Mouse (Mus musculus): Measurements from ENCODE around the gene Cog1. TPM values are rescaled to one million over a fixed set of nuclear protein-coding genes. Genes with fewer than 3 reads are reported as not detected.
A peak's percentile ranks its signal among the peaks of the same experiment; 100 is the strongest.

The Cog1 gene
- 37.7 and 55.5 TPM in 2 replicates for polyA plus RNA-seq (2012; rRNA removed)

DNA sequence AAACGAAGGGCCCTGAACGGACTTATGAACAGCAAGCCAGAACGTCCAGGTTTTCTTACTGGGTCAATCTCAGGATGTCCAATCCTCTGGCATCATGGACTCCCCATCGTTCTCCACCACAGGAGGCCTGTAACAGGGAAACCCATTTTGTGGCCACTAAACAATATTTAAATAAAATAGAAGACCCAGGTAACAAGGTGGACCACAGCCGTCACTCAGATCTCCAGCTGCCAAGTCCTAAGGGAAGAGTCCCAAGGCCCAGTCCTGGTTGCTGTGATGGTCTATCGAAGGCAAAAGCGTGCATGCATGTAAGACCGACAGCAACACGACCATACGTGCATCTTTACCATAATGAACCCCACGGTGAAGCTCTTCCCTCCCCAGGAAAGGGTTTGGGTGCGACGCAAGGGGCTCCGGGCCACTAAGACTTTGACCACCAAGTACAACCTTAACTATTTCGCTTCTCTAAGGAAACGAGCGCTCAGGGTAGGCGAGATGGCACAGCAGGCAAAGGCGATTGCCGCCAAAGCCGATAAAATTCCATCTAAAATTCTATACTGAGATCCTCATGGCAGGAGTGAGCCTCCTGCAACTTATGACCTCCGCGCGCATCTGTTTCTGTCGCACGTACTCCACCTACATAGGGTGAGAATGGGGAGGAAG is at the start of gene Cog1:
Gene Cog1 (plus strand): TSS at position 480 of the 663 bp plus-strand sequence.
- WGBS = 44% methylated on average over 26 of the region's 26 CpGs
- DNase-seq (ENCODE audit: low read depth, low spot score) = no peak

DNA sequence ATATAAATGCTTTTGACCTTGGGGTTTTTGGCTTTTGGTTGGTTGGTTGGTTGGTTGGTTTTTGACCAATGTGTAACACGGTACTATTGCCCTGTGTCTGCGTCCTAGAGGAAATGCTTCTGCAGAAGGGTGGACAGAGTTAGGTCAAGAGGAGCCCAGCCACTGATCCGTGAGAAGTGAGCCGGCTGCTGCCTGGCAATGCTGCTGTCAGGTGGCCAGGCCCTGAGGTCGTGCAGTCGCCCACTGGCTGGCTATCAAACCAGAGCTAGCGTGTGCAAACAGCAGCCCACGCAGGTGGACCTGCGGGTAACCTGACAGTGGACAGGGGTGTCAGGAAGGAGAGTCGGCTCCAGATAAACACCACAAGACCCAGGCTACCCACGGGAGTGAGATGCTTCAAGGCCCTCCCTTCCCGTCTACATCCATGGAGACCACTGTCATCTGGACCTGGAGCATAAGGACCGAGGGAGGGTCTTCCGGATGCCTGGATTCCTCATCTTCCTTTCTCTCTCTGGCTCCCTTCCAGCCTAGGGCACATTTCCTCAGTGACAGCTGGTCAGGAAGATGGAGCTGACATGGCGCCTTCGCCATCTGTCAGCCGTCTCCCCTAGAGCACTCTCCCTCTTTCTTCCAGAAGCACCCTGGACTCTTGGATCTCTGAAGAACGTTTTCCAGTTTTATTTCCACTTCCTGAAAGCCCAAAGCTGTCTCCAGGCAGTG is 48.3 kb upstream of the Cog1 start:
- DNase-seq (ENCODE audit: low read depth, low spot score) = no peak
- WGBS = 89% methylated on average over 18 of the region's 18 CpGs

DNA sequence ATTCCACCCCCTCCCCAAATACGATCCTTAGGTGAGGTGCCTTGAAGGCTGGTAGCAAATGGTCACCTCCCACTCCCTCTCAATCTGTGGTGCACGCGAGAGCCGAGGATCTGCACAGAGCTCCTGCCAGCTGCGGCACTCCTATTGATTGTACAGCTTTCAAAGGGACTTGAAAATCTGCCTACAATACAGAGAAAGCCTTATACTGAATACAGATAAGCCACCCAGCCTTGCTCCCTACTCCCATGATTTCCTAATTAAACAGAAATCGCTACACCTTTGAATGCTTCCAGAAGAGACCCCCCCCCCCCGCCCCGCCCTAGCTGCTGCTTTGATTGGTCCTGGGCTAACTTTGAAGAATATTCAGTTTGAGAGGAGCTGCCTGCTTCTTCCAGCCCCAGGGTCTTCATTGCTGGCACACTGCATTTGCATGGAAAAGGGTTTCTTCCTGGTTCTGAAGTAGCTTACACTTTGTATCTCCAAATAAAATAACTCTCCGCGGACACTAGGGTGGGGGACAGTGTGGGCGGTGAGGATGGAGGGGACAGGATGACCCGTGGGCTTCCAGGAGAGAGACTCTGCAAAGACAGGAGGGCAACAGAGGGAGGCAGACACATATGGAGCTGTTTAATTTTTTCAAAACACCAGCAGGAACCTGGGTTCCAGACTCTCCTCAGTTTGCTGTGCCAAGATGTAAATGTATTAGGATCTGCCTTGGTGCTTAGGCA is 47.2 kb upstream of the Cog1 start:
- 78% methylated on average over 12 of the region's 12 CpGs for WGBS
- DNase-seq (ENCODE audit: low read depth, low spot score) = no peak

DNA sequence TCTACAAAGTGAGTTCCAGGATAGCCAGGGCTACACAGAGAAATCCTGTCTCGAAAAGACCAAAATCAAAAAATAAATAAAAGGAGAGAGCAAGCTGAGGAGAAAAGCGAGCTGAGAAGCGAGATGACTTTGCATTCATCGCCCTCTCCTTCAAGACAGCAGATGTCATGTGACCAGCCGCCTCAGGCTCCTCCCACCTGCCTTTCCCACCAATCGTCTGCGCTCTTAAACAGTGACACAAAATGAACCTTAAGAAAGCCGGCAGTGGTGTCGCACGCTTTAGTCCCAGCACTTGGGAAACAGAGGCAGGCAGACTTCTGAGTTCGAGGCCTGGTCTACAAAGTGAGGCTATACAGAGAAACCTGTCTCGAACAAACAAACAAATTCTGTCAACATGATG is 41.4 kb upstream of the Cog1 start:
- 97% methylated on average over 12 of the region's 12 CpGs for WGBS

DNA sequence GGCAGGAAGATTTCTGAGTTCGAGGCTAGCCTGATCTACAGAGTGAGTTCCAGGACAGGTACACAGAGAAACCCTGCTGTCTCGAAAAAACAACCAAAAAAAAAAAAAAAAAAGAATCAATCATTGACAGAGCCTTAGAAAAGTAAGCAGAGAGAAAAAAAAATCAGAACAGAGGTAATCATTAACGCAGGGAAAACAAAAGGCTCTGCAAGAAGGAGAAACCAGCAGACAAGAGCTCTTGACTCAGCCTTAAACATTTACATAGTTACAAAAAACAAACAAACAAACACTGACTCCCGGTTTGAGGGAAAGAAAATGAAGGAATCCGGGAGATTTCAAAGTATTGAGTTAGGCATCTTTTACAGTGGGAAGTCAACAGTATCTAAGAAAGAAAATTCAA is 39.4 kb upstream of the Cog1 start:
- WGBS = 25% methylated on average over 5 of the region's 5 CpGs
- no peak for DNase-seq (ENCODE audit: low read depth, low spot score)

More for the DNA sequence above, 41.4 kb upstream of the Cog1 start:
- DNase-seq (ENCODE audit: low read depth, low spot score) = no peak

DNA sequence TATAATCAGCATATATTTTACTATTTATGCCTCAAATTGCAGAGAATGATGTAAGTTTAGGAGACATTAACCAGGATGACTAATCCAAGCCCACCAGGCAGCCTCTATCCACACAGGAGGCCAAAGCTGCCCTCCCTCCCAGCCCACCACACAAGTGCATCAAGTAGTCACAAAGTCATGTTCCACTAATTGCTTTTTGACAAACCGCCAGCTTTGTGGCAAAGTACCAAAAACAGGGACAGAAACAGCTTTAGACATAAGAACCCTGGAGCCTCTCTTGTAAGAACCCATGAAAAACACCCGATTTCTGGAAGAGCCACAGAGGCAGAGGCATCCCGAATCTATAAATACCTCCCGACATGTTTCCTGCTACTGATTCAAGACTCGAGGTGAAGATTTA is 38.7 kb upstream of the Cog1 start:
- no peak for DNase-seq (ENCODE audit: low read depth, low spot score)
- WGBS = 22% methylated on average over 5 of the region's 5 CpGs

DNA sequence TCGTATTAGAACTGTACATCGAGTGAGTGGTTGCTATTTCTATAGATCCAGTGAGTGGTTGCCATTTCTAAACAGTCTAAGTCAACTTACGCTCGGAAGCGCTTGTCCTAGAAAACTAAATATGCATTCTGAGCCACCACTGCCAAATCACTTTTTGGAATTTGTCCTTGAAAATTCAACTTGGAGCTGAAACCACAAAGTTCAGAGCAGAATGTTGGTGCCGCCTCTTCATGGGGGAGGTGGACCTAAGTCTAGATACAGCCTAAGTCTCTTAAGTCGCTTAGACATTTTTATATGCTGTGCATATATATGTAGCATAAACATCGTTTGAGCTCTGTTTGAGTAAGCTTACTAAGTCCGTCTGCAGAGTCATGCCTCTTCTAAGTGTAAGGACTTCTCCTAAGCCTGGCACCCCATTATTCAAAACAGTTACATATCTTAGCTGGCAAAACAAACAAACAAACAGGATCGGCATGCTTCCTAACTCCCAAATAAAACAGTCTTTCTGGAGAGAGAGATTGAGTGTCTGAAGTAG is 37.8 kb upstream of the Cog1 start:
- 81% methylated on average over 10 of the region's 10 CpGs for WGBS

DNA sequence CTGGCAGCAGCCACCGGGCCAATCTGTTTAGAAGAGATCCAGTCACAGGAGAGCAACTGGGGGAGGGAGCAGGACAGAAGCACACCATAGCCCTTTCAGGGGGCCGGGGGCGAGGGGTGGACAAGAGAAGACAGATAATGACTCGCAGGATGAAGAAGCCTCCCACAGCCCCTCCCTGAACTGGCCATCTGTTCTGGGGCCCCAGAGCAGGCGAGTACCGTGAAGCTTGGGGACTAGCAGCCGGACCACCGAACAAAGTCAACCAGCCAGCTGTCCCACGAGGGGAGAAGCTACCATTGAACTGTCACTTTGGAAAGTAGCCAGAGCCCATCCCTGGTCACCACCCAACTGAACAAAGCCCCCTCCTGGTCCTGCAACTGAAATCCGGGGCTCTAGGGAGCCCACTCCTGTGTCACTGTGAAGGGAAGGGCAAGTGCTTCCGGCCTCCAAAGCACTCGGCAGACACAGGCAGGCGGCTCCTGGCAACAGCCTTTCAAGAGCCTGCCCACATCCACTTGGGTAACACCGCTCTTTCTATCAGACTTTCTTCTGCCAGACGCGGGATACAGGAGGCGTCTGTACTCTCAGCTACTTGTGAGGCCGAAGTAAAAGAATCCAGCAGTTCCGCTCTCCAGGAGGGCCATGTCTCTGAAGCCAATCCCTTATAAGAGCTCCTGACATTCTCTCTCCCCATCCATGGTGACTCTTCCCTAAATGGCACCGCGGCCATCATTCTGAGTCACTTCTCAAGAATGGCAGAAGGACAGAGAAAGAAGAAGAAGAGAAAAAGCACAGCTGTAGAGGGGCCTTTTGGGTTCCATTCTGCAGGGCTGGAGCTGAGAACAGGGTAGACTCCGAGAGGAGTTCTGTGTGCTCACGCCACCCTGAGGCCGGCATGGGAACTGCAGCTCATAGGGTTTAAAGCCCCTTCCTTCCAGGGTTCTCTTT is 37.0 kb upstream of the Cog1 start:
- whole genome bisulfite sequencing = 59% methylated on average over 24 of the region's 24 CpGs
- no peak for DNase-seq (ENCODE audit: low read depth, low spot score)

More for the DNA sequence above, 37.8 kb upstream of the Cog1 start:
- DNase-seq (ENCODE audit: low read depth, low spot score) = no peak

DNA sequence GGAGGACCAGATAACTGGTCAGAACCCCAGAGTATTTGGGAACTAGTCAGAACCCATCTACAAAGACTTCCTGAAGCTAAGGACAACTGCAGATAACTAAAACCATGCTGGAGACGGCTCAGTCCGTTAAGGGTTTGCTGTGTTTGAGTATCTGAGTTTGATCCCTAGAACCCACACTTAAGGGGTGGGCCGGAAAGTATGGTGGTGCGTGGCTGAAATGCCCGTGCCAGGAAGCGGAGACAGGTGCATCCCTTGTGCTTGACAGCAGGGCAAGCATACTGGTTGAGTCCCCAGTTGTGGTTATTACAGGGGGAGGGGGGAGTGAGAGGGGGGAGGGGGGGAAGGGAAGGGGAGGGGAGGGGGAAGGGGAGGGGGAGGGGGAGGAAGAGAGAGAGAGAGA is 34.5 kb upstream of the Cog1 start:
- 77% methylated on average over 6 of the region's 6 CpGs for WGBS
- no peak for DNase-seq (ENCODE audit: low read depth, low spot score)

DNA sequence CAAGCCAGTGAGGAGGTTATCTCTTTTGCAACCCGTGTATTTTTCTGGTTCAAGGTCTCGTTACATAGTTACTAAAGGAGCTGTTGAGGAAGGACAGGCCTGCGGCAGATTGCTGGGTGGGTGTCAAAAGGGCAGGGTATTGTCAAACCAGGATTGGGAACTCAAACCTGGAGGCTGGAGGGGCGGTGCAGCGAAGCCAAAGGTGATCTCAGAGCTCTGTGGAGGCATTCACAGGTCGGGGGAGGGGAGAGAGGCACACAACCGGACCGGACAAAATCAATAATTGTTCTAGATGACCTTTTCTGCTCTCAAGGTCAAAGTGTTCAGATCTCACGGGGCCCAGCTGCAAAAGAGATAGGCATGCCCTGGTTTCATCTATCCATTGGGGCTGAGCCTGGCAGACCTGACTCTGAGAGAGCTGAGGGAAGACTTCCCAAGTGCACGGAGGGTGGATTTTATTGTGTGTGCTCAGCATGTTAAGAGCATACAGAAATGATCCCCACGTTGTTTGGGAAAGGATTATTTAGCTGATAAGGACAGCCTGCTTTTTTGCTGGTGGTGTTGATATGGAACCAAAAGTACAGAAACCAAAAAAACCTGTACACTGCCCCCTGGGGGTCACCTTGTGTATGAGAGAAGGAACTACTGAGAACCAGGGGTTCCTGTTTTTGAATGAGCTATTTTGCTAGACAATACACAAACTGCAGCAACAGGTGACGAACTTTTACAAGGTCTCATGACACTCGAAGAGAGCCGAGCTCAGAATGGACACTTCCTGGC is 31.6 kb upstream of the Cog1 start:
- peak; percentile 69 for DNase-seq (ENCODE audit: low read depth, low spot score)
- WGBS = 26% methylated on average over 14 of the region's 14 CpGs

DNA sequence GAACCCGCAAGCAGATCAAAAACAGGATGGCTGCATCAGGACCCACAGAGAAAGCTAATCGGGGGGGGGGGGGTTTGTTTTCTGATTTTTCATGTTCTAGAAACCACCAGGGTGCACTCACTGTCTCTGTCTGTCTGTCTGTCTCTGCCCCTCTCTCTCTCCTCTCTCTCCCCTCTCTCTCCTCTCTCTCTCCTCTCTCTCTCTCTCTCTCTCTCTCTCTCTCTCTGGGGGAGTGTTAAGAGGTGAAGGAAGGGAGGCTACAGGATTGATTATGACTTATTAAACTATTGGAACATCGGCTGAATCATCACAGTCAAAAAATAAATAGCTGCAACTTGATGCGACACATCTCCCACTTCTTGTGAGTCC is 30.7 kb upstream of the Cog1 start:
- DNase-seq (ENCODE audit: low read depth, low spot score) = no peak
- 20% methylated on average over 4 of the region's 4 CpGs for WGBS

DNA sequence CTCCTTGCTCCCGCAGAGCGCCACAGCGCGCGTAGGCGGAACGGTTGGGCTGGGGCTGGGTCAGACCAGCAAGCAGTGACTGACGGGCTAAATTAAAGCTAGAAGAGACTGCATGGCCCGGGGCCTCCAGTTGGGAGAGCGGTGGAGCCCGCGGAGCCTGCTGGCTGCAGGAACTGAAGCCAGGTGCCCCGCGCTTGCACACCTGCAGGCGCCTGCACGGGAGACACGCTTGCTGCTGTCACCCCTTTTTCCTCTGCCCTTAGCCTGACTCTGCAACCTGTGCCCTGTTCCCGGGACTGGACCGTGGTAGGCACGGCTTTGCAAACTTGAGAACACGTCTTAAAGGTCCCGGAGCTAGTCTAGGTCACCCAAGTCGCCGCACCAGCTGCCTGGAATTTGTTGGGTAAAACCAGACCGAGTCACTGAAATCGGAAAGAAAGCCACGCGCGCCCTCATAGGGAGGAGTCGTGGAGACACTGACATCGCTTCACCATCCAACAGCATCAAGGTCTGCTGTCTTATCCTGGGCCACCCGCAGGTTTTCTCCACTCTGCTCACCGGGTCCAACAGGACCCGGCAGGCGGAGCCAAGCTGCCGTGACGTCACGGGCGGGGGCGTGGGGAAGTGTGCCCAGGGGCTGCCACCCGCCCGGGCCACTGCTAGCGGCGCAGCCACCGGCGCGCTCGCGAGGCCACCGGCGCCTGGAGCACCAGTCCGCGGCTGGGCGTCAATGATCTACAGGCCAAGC is 30.1 kb upstream of the Cog1 start, which contains the start of gene Sstr2:
Gene Sstr2 (plus strand): TSS at position 671 of the 748 bp plus-strand sequence.
- 2% methylated on average over 54 of the region's 54 CpGs for whole genome bisulfite sequencing
- DNase-seq (ENCODE audit: low read depth, low spot score) = no peak

DNA sequence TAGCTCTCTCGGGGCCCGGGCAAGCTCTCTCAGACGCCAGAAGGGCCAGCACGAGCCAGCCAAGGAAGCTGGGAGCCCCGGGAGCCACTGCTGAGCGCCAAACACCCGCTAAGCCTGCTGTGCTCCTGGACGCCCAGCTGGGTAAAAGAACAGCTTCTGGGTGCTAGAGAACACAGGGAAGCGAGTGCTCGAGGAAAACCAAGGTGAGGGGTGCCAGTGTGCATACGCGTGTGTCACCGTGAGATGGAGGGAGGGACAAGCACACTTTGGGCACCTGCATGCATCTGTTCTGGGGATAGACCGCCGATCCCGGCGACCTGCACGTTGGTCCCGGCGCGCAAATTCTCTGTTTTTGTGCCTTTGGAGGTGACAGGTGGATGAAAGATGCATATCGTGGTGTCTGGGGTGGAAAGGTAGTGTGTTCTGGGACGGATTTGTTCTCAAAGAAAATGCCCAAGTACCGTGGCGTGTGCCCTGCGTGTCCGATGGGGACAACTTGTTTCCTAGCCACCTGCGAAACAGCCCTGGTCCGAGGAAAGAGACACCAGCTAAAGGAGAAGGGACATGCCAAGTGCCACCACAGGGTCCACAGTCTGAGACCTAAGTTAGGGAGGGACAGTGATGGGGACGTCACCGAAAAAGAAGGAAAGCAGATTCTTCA is 29.4 kb upstream of the Cog1 start:
- WGBS = 2% methylated on average over 31 of the region's 31 CpGs
- no peak for DNase-seq (ENCODE audit: low read depth, low spot score)

DNA sequence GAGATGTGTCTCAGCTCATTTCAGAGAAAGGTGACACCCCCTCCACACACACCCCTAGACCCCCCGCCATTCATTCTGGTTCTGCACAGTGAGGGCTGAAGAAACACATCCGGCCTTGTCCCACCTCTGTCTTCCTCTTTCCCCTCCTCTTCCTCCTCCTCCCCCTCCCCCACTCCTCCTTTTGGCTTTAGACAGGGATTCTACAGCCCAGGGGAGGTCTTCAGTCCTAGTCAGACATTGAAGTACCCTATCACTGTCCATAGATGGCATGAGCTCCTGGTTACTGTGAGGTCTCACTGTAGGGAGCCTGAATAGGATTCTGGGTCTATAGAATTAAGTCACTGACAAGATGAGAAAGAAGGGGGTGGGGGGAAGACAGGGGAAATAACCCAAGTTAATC is 28.0 kb upstream of the Cog1 start:
- no peak for DNase-seq (ENCODE audit: low read depth, low spot score)
- 76% methylated on average over 2 of the region's 2 CpGs for WGBS

DNA sequence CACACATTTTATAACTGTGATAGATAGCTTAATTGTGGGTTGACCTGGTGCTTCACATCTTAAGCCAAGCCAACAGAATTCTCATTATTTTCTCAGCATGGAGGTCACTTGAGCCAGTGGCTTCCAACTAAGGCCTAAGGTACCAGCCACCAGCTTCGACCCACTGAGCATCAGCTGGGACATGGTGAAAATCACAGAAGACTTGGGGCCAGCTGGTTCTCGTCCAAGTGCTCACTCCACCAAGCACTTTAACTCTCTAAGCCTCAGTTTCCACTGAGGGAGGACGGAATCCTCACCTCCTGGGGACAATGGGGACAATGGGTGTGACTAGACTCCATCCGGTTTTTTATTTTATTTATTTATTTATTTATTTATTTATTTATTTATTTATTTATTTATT is 26.9 kb upstream of the Cog1 start:
- WGBS = 82% methylated on average over 4 of the region's 4 CpGs

DNA sequence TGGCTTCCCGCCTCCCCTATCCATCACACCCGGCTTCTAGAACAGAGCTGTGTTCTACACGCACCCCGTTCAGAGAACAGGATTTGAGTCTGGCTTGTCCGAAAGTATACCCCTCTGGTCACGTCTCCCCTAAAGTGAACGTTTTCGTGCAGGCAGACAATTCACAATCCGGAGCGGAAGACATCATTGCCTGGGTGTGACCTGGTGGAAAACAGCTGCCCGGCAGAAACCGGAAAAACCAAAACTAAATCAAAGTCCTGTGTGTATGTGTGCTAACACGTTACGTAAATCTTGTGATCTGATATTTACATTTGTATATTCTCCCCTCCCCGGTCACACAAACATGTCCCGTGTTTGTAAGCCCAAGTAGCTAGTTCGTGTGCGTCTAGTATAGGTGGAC is 23.5 kb upstream of the Cog1 start:
- WGBS = 63% methylated on average over 18 of the region's 18 CpGs
- no peak for DNase-seq (ENCODE audit: low read depth, low spot score)

More for the DNA sequence above, 26.9 kb upstream of the Cog1 start:
- DNase-seq (ENCODE audit: low read depth, low spot score) = no peak

DNA sequence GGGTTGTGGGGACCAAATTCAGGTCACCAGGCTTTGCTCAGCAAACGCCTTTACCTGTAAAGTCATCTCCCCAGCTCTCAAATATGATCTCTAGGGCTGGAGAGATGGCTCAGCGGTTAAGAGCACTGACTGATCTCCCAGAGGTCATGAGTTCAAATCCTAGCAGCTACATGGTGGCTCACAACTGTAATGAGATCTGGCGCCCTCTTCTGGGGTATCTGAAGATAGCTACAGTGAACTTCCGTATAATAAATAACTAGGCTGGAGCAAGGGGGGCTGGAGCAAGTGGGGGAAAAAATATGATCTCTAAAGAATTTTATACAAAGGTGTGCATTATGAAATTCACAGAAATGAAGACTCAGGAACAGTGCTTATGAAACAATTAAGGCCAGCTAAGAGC is 21.2 kb upstream of the Cog1 start:
- DNase-seq (ENCODE audit: low read depth, low spot score) = no peak

More for the DNA sequence above, 21.2 kb upstream of the Cog1 start:
- WGBS = 63% methylated on average over 4 of the region's 4 CpGs

Measured in large intestine, adult 2 months (tissue).